Mouse (Mus musculus): ENCODE data around the gene Cpne8. TPM values are rescaled to one million over a fixed set of nuclear protein-coding genes. Genes with fewer than 3 reads are reported as not detected.

The Cpne8 gene
- polyA plus RNA-seq, 1 experiment from 2014 or later, result 6.6 TPM

DNA sequence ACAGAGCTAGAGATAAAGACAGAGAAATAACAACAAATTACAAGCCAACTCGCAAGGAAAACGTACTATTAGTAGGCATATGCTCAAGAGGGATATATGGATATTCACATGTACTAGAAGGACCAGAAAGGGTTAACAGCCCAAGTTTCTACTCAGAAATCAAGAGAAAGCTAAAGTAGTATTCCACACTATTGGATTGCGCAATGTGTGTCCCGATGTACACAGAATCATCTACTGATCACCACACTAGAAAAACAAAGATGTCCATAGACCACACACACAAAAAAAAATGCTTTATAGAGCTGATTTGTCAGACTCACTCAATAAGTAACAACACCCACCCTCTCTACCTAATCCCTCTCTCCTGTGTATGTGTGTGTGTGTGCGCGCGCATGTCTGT is 130.6 kb downstream of the Cpne8 start:
- ATAC-seq (replicated peaks; ENCODE audit: extremely low read depth, insufficient read depth, low FRiP score), result no peak
- H3K9ac ChIP-seq (ENCODE audit: low read length), result no peak overlapping the region
- WGBS, result 93% methylated on average over 7 of the region's 7 CpGs
- H3K36me3 ChIP-seq (ENCODE audit: control insufficient read depth, insufficient read depth), result no peaks in the 10 kb centered on the region
- no peak overlapping the region for H3K4me3 ChIP-seq (ENCODE audit: low read length)
- peaks cover 3% of the 10 kb centered on the region; the same call in 1 of the 2 replicates for H3K4me1 ChIP-seq (ENCODE audit: control insufficient read depth, insufficient read depth, low read length)
- H3K27ac ChIP-seq (ENCODE audit: low read length), result no peak overlapping the region
- no peaks in the 10 kb centered on the region for H3K9me3 ChIP-seq (replicated peaks; ENCODE audit: control insufficient read depth, low read length)
- H3K27me3 ChIP-seq (ENCODE audit: control insufficient read depth, insufficient read depth, low read length), result no peaks in the 10 kb centered on the region
- H3K4me2 ChIP-seq (ENCODE audit: low read depth, low read length), result no peak overlapping the region

DNA sequence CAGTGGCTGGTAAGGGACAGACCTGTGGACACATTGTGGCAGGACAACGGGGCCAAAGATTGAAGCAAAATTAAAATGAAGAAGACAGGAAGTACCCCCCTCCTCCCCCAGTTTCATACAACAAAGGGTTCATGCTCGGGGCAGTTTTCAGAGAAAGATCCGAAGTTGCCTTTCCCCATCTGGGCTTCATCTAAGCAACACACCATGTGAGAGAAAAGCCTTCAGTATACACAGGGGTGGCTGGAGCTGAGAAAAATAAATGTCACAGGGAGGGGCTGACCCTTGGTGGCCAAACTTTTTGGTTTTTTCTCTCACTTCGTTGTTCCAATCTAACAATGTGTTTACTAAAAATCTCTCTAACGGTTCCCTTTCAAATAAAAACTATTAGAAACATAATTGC is 135.8 kb downstream of the Cpne8 start:
- Histone ChIP-seq H3K27ac (ENCODE audit: low read length) (no peak overlapping the region), H3K4me1 (ENCODE audit: control insufficient read depth, insufficient read depth, low read length) (peaks cover 8% of the 10 kb centered on the region; the same call in 1 of the 2 replicates), H3K36me3 (ENCODE audit: control insufficient read depth, insufficient read depth) (no peaks in the 10 kb centered on the region), H3K27me3 (ENCODE audit: control insufficient read depth, insufficient read depth, low read length) (no peaks in the 10 kb centered on the region), H3K4me2 (ENCODE audit: low read depth, low read length) (no peak overlapping the region), H3K9ac (ENCODE audit: low read length) (no peak overlapping the region), H3K9me3 (replicated peaks; ENCODE audit: control insufficient read depth, low read length) (no peaks in the 10 kb centered on the region), H3K4me3 (ENCODE audit: low read length) (no peak overlapping the region)
- no peak for ATAC-seq (replicated peaks; ENCODE audit: extremely low read depth, insufficient read depth, low FRiP score)
- WGBS, result 68% methylated on average over 5 of the region's 5 CpGs

DNA sequence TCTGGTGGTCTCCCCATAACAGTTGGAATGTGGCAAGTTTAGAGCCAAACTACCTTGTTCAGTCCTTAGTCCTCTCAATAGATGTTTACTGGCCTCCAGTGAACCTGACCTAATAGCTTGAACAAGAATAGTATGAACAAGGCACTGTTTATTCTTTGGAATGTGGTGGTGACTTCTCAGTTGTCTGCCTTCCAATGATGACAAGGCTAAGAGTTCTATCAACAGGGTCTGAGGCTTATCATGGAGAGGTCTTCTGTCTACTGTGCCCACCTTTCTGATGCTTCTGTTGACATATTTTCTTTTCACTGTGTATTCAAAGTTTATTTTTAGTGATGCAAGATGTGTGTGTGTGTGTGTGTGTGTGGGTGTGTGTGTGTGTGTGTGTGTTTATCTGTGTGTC is 137.1 kb downstream of the Cpne8 start:
- Histone ChIP-seq H3K27ac (ENCODE audit: low read length) (no peak overlapping the region), H3K27me3 (ENCODE audit: control insufficient read depth, insufficient read depth, low read length) (no peaks in the 10 kb centered on the region)
- ATAC-seq (replicated peaks; ENCODE audit: extremely low read depth, insufficient read depth, low FRiP score), result peak; percentile 69; the same call in 1 of the 2 replicates

DNA sequence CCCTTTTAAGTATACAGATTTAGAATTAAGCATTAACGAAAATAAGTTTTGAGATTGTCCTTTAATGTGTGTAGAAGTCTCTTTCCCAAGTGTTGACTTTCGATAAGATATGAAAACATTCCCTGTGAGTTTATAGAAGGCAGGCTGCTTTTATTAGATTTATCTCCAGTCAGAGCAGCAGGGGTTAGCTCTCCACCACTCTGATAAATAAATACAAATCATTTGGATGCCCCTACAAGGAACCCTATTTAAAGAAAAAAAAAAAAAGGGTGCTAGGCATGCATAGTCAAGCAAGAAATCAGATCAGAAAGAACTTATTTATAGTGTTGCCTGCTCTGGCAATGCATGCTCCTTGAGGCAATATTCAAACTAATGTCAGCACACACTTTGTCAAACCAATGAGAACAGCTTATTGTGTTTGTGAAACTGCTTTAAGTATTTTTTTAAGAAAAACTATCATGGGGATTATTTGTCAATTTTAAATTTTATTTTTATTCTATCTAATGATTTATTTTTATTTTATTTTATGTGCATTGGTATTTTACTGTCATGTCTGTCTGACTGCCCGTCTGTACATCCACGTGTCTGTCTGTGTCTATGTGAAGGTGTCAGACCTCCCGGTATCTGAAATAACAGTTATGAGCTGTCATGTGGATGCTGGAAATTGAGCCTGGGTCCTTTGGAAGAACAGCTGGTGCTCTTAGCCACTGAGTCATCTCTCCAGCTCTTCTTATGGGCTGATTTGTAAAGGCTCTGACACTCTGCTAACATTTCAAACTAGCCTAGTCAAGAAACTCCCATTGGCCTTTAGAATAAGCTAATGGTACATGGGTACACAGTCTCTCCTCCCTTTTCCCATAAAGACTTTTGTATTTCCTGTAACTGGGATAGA is 142.7 kb downstream of the Cpne8 start:
- Histone ChIP-seq H3K4me1 (ENCODE audit: control insufficient read depth, insufficient read depth, low read length) (peaks cover 18% of the 10 kb centered on the region), H3K4me3 (ENCODE audit: low read length) (no peak overlapping the region), H3K9ac (ENCODE audit: low read length) (no peak overlapping the region), H3K27ac (ENCODE audit: low read length) (no peak overlapping the region), H3K27me3 (ENCODE audit: control insufficient read depth, insufficient read depth, low read length) (no peaks in the 10 kb centered on the region), H3K36me3 (ENCODE audit: control insufficient read depth, insufficient read depth) (no peaks in the 10 kb centered on the region), H3K4me2 (ENCODE audit: low read depth, low read length) (peak overlapping the region; percentile 18; the same call in 1 of the 2 replicates), H3K9me3 (replicated peaks; ENCODE audit: control insufficient read depth, low read length) (no peaks in the 10 kb centered on the region)
- 34% methylated on average over 5 of the region's 5 CpGs for WGBS
- ATAC-seq (replicated peaks; ENCODE audit: extremely low read depth, insufficient read depth, low FRiP score), result no peak

More for the DNA sequence above, 137.1 kb downstream of the Cpne8 start:
- H3K4me1 ChIP-seq (ENCODE audit: control insufficient read depth, insufficient read depth, low read length), result peaks cover 8% of the 10 kb centered on the region; the same call in 1 of the 2 replicates
- H3K4me3 ChIP-seq (ENCODE audit: low read length), result no peak overlapping the region
- no peak overlapping the region for H3K9ac ChIP-seq (ENCODE audit: low read length)
- H3K4me2 ChIP-seq (ENCODE audit: low read depth, low read length), result no peak overlapping the region
- H3K36me3 ChIP-seq (ENCODE audit: control insufficient read depth, insufficient read depth), result no peaks in the 10 kb centered on the region
- no peaks in the 10 kb centered on the region for H3K9me3 ChIP-seq (replicated peaks; ENCODE audit: control insufficient read depth, low read length)

DNA sequence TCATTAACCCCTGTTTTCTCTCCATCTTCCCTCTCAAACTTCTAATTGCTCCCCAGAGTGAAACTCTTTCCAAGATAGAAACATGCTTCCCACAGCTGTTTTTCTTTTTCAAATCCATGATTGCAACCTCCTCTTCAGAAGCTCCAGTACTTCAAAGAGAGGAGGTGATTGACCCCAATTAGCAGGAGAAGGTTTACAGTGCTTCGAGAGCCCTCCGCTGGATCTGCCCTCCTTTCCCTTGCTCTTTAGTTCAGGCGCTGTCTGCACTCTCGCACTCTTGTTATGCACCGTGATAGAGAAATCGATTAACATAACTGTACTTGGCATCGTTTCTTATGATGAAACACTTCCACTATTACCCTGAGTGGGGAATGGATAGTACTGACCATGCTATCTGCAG is 143.5 kb downstream of the Cpne8 start:
- Histone ChIP-seq H3K36me3 (ENCODE audit: control insufficient read depth, insufficient read depth) (no peaks in the 10 kb centered on the region), H3K4me1 (ENCODE audit: control insufficient read depth, insufficient read depth, low read length) (peaks cover 16% of the 10 kb centered on the region), H3K9me3 (replicated peaks; ENCODE audit: control insufficient read depth, low read length) (no peaks in the 10 kb centered on the region), H3K9ac (ENCODE audit: low read length) (no peak overlapping the region), H3K4me2 (ENCODE audit: low read depth, low read length) (peak overlapping the region; percentile 38), H3K27ac (ENCODE audit: low read length) (peak overlapping the region; percentile 31), H3K4me3 (ENCODE audit: low read length) (no peak overlapping the region), H3K27me3 (ENCODE audit: control insufficient read depth, insufficient read depth, low read length) (no peaks in the 10 kb centered on the region)
- 33% methylated on average over 7 of the region's 7 CpGs for WGBS
- no peak for ATAC-seq (replicated peaks; ENCODE audit: extremely low read depth, insufficient read depth, low FRiP score)

DNA sequence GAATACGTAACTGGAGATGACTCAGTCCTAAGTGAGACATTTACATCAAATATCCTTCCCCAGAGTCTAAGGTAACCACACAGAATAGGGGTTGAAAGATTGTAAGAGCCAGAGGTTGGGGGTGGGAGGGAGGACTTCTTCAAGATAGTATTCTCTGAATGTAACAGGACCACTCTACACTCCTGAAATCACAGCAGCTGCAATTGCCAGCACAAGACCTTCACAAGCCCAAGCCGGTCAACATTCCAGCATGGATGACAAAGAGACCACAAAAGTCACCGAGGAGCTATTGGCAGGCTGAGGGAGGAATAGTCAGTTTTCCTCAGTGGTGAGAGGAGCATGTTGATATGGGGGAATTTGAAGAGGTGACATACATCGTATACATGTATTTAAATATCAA is 166.5 kb downstream of the Cpne8 start:
- 85% methylated on average over 4 of the region's 4 CpGs for WGBS
- Histone ChIP-seq H3K9ac (ENCODE audit: low read length) (no peak overlapping the region), H3K27ac (ENCODE audit: low read length) (no peak overlapping the region), H3K4me2 (ENCODE audit: low read depth, low read length) (no peak overlapping the region), H3K36me3 (ENCODE audit: control insufficient read depth, insufficient read depth) (no peaks in the 10 kb centered on the region), H3K4me1 (ENCODE audit: control insufficient read depth, insufficient read depth, low read length) (no peaks in the 10 kb centered on the region), H3K9me3 (replicated peaks; ENCODE audit: control insufficient read depth, low read length) (no peaks in the 10 kb centered on the region), H3K4me3 (ENCODE audit: low read length) (no peak overlapping the region), H3K27me3 (ENCODE audit: control insufficient read depth, insufficient read depth, low read length) (no peaks in the 10 kb centered on the region)
- no peak for ATAC-seq (replicated peaks; ENCODE audit: extremely low read depth, insufficient read depth, low FRiP score)

DNA sequence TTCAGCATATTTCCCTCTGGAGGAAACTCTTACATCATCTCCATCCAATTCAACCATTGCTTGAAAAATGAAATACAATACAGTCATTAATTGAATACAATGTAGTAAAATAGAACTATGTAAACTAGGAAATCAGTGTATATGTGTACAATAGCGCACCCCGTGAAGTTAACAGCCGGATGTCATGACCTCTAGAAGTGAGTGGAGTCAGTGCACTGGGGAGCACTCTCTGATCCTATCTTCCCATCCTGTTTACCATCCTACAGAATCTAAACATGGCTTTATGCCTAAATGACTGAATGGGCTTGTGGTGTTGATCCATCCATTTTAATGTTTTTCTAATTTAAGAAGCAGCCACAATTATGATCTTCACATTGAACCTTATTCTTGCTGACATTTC is 182.2 kb downstream of the Cpne8 start:
- Histone ChIP-seq H3K4me2 (ENCODE audit: low read depth, low read length) (no peak overlapping the region), H3K4me3 (ENCODE audit: low read length) (no peak overlapping the region), H3K9ac (ENCODE audit: low read length) (no peak overlapping the region), H3K27ac (ENCODE audit: low read length) (no peak overlapping the region), H3K9me3 (replicated peaks; ENCODE audit: control insufficient read depth, low read length) (no peaks in the 10 kb centered on the region), H3K36me3 (ENCODE audit: control insufficient read depth, insufficient read depth) (no peaks in the 10 kb centered on the region), H3K4me1 (ENCODE audit: control insufficient read depth, insufficient read depth, low read length) (no peaks in the 10 kb centered on the region), H3K27me3 (ENCODE audit: control insufficient read depth, insufficient read depth, low read length) (no peaks in the 10 kb centered on the region)
- WGBS, result 79% methylated on average over 3 of the region's 3 CpGs
- no peak for ATAC-seq (replicated peaks; ENCODE audit: extremely low read depth, insufficient read depth, low FRiP score)

DNA sequence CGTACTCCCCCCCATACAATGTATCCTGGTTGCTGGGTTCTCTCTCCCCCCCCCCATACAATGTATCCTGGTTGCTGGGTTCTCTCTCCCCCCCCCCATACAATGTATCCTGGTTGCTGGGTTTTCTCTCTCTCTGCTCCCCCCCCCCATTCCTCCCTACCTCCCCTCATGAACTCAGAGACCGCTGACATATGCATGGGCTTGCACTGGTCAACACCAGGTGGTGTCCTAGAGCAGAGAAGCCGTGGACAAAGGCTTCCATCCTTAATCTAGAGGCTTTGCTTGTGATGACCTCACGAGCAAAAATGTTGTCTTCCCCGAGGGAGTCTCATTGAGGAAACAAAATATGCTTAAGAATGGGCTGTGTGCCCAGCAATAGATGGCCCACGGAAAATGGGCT is 187.7 kb downstream of the Cpne8 start:
- H3K27ac ChIP-seq (ENCODE audit: low read length), result no peak overlapping the region
- no peak for ATAC-seq (replicated peaks; ENCODE audit: extremely low read depth, insufficient read depth, low FRiP score)
- no peak overlapping the region for H3K4me3 ChIP-seq (ENCODE audit: low read length)
- no peaks in the 10 kb centered on the region for H3K9me3 ChIP-seq (replicated peaks; ENCODE audit: control insufficient read depth, low read length)
- no peak overlapping the region for H3K4me2 ChIP-seq (ENCODE audit: low read depth, low read length)
- H3K36me3 ChIP-seq (ENCODE audit: control insufficient read depth, insufficient read depth), result no peaks in the 10 kb centered on the region
- no peaks in the 10 kb centered on the region for H3K27me3 ChIP-seq (ENCODE audit: control insufficient read depth, insufficient read depth, low read length)
- 60% methylated on average over 6 of the region's 6 CpGs for WGBS
- no peak overlapping the region for H3K9ac ChIP-seq (ENCODE audit: low read length)
- H3K4me1 ChIP-seq (ENCODE audit: control insufficient read depth, insufficient read depth, low read length), result no peaks in the 10 kb centered on the region

DNA sequence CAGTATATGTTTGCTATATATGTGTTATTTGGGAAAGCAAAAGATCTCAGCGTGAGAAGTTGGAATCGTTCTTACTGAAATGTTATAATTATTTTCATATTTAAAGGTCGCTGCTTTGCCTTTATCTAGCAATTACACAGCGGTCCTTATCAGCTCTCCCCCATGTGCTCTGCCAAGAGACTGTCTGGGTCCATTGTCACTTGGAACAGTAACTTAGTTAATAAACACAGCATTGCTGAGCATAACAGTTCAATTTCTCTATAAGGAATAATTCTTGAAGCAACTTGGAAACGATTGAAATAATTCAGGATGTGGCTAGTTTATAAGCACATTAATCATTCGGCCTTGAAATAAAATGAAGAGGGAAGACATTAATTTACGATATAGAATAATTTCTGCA is 189.0 kb downstream of the Cpne8 start:
- Histone ChIP-seq H3K27me3 (ENCODE audit: control insufficient read depth, insufficient read depth, low read length) (no peaks in the 10 kb centered on the region), H3K27ac (ENCODE audit: low read length) (no peak overlapping the region), H3K9ac (ENCODE audit: low read length) (no peak overlapping the region), H3K9me3 (replicated peaks; ENCODE audit: control insufficient read depth, low read length) (no peaks in the 10 kb centered on the region), H3K4me1 (ENCODE audit: control insufficient read depth, insufficient read depth, low read length) (no peaks in the 10 kb centered on the region), H3K36me3 (ENCODE audit: control insufficient read depth, insufficient read depth) (no peaks in the 10 kb centered on the region), H3K4me2 (ENCODE audit: low read depth, low read length) (no peak overlapping the region), H3K4me3 (ENCODE audit: low read length) (no peak overlapping the region)
- 58% methylated on average over 7 of the region's 7 CpGs for WGBS
- ATAC-seq (replicated peaks; ENCODE audit: extremely low read depth, insufficient read depth, low FRiP score), result no peak

All from heart, embryonic 16.5 days (tissue).